Mouse (Mus musculus) intestine, postnatal 0 days (tissue): ENCODE measurements at regions not wholly inside any gene's neighbourhood (a gene's known extent, or its start where the extent isn't known, plus 50 kb on each side); places are given as distances from the start of the nearest gene placed in this dataset.

Source experiments
- ATAC-seq: fragments of 200-750 bp; cut with Nextera tagmentation; 2 replicates; pipeline ENCODE4 v1.8.0; 2017; ENCODE audit warnings: mild to moderate bottlenecking, moderate TSS enrichment, moderate library complexity
- H3K27ac ChIP-seq: fragments of 300-500 bp; sonication (generic); 2 replicates; pipeline ENCODE4 v1.5.1; 2014; ENCODE audit warnings: mild to moderate bottlenecking, low read depth, low read length, moderate library complexity
- H3K27me3 ChIP-seq: fragments of 300-500 bp; sonication (generic); replicated peaks from 2 replicates; pipeline ENCODE4 v1.6.1; 2014; ENCODE audit warnings: low read length, mixed read lengths; ENCODE audit not compliant: control insufficient read depth, insufficient read depth
- H3K36me3 ChIP-seq: fragments of 300-500 bp; sonication (generic); 2 replicates; pipeline ENCODE4 v1.6.1; 2014; ENCODE audit warnings: mild to moderate bottlenecking, moderate library complexity; ENCODE audit not compliant: control insufficient read depth, insufficient read depth
- H3K4me1 ChIP-seq: fragments of 300-500 bp; sonication (generic); replicated peaks from 2 replicates; pipeline ENCODE4 v1.6.1; 2014; ENCODE audit warnings: antibody characterized with exemption, low read length, mixed read lengths; ENCODE audit not compliant: control insufficient read depth, insufficient read depth
- H3K4me2 ChIP-seq: fragments of 300-500 bp; sonication (generic); replicated peaks from 2 replicates; pipeline ENCODE4 v1.6.1; 2014; ENCODE audit warnings: low read depth, mild to moderate bottlenecking, moderate library complexity
- H3K4me3 ChIP-seq: fragments of 300-500 bp; sonication (generic); 2 replicates; pipeline ENCODE4 v1.5.1; 2014; ENCODE audit warnings: low read depth, low read length
- H3K9ac ChIP-seq: fragments of 300-500 bp; sonication (generic); 2 replicates; pipeline ENCODE4 v1.6.1; 2014; ENCODE audit warnings: mild to moderate bottlenecking, low read depth, low read length
- H3K9me3 ChIP-seq: fragments of 300-500 bp; sonication (generic); 2 replicates; pipeline ENCODE4 v1.6.1; 2016; ENCODE audit warnings: mixed run types; ENCODE audit not compliant: control insufficient read depth
- CTCF ChIP-seq: sonication (generic); IDR thresholded peaks from 2 replicates; pipeline ENCODE4 v1.5.1; 2016; ENCODE audit warnings: low read depth, mild to moderate bottlenecking, control low read depth, antibody characterized with exemption, moderate library complexity
- WGBS: fragments of 180-500 bp; shearing (Covaris S2); extraction: QIAGEN DNeasy Blood & Tissue Kit; methylation state at CpG from one replicate; pipeline ENCODE4 v1.1.7; 2014; 5-methylcytosine and 5-hydroxymethylcytosine counted together

- H3K9ac ChIP-seq: no peak overlapping the region
Measured at GRCm38 (mm10) chr16:25060266-25060665, 226.4 kb upstream of the Tprg start.

GRCm38 (mm10) chr16:25061631-25062030 is 225.0 kb upstream of the Tprg start:
- no peak overlapping the region for H3K27ac ChIP-seq
- no peaks in the 10 kb centered on the region for H3K9me3 ChIP-seq
- H3K4me2 ChIP-seq: no peak overlapping the region
- TF ChIP-seq CTCF: no peak
- 72% methylated on average over 4 of the region's 4 CpGs for WGBS
- no peaks in the 10 kb centered on the region for H3K36me3 ChIP-seq
- H3K9ac ChIP-seq: no peak overlapping the region
- H3K27me3 ChIP-seq: no peaks in the 10 kb centered on the region
- peaks cover 7% of the 10 kb centered on the region; the same call in 1 of the 2 replicates for H3K4me1 ChIP-seq
- ATAC-seq: no peak
- H3K4me3 ChIP-seq: no peak overlapping the region

More at GRCm38 (mm10) chr16:25060266-25060665, 226.4 kb upstream of the Tprg start:
- ATAC-seq: no peak
- WGBS: 86% methylated on average over 8 of the region's 8 CpGs
- Histone ChIP-seq H3K4me2 (no peak overlapping the region), H3K36me3 (no peaks in the 10 kb centered on the region), H3K9me3 (no peaks in the 10 kb centered on the region), H3K27ac (no peak overlapping the region), H3K4me3 (no peak overlapping the region), H3K27me3 (no peaks in the 10 kb centered on the region), H3K4me1 (peaks cover 7% of the 10 kb centered on the region; the same call in 1 of the 2 replicates)
- no peak for TF ChIP-seq CTCF

DNA sequence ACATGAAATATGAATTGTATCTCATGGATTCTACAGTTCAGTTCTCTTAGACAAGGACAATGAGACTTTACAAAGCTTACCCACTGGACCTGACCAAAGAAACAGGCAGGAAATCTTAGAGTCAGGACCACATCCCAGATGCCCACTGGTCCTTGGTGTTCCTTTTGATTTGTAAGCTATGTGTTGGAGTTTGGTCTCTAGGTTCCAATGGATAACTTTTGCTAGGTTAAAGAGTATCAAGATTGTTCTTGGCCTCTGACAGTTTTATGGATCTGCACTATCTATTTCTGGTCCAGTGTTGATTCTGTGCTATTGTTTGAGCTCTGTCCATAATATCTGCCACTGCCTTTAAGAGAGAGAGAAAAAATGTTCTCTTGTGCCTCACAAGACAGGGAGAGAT is 222.6 kb upstream of the Tprg start:
- H3K4me2 ChIP-seq: no peak overlapping the region
- H3K36me3 ChIP-seq: no peaks in the 10 kb centered on the region
- no peak for ATAC-seq
- no peak overlapping the region for H3K4me3 ChIP-seq
- no peak for TF ChIP-seq CTCF
- no peaks in the 10 kb centered on the region for H3K27me3 ChIP-seq
- no peaks in the 10 kb centered on the region for H3K9me3 ChIP-seq
- no peaks in the 10 kb centered on the region for H3K4me1 ChIP-seq
- no peak overlapping the region for H3K27ac ChIP-seq
- H3K9ac ChIP-seq: no peak overlapping the region

DNA sequence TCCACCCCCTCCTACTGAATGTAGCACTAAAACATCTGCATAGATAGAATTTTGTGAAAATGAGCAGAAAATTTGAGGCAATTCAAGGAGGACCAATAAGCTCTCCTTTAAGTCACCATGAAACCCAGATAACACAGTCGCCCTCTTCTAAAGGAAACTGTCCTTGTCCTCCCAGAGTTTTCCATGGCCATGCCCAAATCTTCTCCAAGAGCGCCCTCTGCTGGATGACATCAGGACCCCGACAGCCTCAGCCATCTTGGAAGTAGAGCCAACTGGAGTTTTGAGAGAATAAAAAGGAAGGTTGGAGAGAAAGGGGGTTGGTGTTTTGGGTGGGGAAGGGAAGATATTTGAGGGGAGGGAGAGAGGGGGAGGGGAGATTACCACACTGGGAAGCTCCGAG is 222.1 kb upstream of the Tprg start:
- no peak overlapping the region for H3K4me2 ChIP-seq
- no peak overlapping the region for H3K9ac ChIP-seq
- no peaks in the 10 kb centered on the region for H3K27me3 ChIP-seq
- ATAC-seq: peak; percentile 44; the same call in 1 of the 2 replicates
- H3K36me3 ChIP-seq: no peaks in the 10 kb centered on the region
- peak; percentile 91 for TF ChIP-seq CTCF
- no peaks in the 10 kb centered on the region for H3K9me3 ChIP-seq
- WGBS: 16% methylated on average over 4 of the region's 4 CpGs
- no peak overlapping the region for H3K4me3 ChIP-seq
- no peaks in the 10 kb centered on the region for H3K4me1 ChIP-seq
- H3K27ac ChIP-seq: no peak overlapping the region

- no peaks in the 10 kb centered on the region for H3K36me3 ChIP-seq
- H3K4me3 ChIP-seq: no peak overlapping the region
- no peak for TF ChIP-seq CTCF
- H3K9ac ChIP-seq: no peak overlapping the region
- no peaks in the 10 kb centered on the region for H3K4me1 ChIP-seq
- H3K27me3 ChIP-seq: no peaks in the 10 kb centered on the region
- no peaks in the 10 kb centered on the region for H3K9me3 ChIP-seq
- no peak overlapping the region for H3K4me2 ChIP-seq
- WGBS: 24% methylated on average over 7 of the region's 7 CpGs
- 0 out of 2 replicates have a peak, but pooled peaks have one; percentile 32 for ATAC-seq
- H3K27ac ChIP-seq: no peak overlapping the region
Measured at GRCm38 (mm10) chr16:25066822-25067221, 219.8 kb upstream of the Tprg start.

DNA sequence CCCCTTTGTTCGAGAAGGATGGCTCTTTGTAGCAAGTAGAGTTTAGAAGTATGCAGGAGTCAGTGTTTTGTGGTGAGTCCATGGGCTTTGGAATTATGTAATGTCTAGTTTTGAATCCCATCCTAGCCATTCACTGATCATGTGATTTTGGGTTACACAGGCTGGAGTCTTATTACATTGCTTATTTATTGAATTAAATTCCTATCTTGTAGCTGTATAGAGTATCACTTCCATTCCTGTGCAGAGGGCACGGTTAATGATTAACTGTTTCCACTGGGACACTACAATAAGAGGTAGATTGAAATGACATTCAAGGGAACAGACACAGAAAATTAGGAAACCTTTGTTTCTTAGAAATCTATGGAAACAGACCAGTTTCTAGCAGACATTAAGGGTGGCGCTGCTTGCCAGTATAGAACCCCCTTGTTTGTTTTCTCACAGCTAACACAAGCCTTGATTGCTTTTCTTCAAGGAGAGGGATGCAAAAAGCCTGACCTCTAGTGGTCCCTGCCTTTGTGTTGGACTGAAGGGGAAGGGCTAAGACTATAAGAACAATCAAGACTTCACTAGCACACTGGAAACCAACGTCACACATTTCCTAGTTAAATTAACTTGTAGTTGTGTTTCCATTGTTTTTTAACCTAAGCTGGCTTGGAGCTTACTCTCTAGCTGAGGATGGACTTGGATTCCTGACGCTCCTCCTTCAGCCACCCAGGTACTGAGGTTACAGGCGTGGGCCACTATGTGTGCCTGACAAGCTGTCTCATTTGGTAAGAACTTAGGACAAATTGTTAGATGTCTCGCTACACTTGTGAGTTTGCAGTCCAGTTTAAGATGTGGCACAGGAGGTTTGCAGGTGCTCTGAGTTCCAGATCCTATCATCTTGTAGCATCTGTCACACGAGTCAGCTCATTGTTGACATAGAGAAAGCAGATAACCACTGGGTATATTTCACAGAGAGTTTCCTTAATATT is 219.1 kb upstream of the Tprg start:
- no peak overlapping the region for H3K4me2 ChIP-seq
- peak; percentile 51 for ATAC-seq
- TF ChIP-seq CTCF: peak; percentile 81
- H3K27me3 ChIP-seq: no peaks in the 10 kb centered on the region
- no peak overlapping the region for H3K9ac ChIP-seq
- no peaks in the 10 kb centered on the region for H3K4me1 ChIP-seq
- no peak overlapping the region for H3K4me3 ChIP-seq
- WGBS: 31% methylated on average over 8 of the region's 8 CpGs
- no peak overlapping the region for H3K27ac ChIP-seq
- H3K36me3 ChIP-seq: no peaks in the 10 kb centered on the region
- H3K9me3 ChIP-seq: no peaks in the 10 kb centered on the region
